Mouse (Mus musculus): ENCODE data around the gene Iqsec1. TPM values are rescaled to one million over a fixed set of nuclear protein-coding genes. Genes with fewer than 3 reads are reported as not detected.

Iqsec1 gene
- polyA plus RNA-seq, 1 experiment = 46.1 TPM

DNA sequence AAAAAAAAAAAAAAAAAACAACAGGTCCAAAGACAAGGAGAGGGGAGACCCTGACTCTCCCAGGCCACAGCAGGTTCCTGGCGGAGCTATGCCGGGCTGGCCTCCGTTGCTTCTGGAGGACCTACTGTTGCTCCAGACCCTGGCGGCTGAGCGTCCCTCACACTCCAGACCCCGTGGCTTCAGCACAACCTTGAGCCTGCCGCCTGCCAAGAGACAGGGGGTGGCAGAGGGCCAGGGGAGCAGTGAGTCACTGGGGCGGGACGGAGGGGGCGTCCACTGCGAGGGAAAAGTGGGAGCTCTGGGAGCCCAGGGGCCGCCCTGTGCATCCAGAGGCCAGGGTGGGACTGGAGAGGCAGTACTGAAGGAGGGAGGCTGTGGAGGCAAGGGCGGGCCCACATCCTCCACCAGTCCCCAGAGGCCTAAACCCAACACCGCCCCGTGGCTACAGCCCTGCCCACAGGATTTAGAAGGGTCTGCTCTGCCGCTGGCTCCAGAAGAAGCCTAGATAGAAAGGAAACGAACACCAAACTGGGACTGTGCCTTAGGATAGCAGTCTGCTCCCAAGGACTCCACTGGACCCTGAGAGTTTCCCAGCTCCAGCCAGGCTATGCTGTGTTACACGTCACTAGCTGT, 224.4 kb downstream of the Iqsec1 start:
- Histone ChIP-seq H3K36me3 (ENCODE audit: control insufficient read depth, insufficient read depth, low read length) (no peaks in the 10 kb centered on the region), H3K27ac (ENCODE audit: insufficient read depth, low read depth, low read length) (peak overlapping the region; percentile 26), H3K4me1 (ENCODE audit: control insufficient read depth, insufficient read depth, insufficient read length, low read length) (no peaks in the 10 kb centered on the region; the same call in 1 of the 2 replicates), H3K27me3 (ENCODE audit: control insufficient read depth, insufficient read depth, low read length) (no peaks in the 10 kb centered on the region), H3K4me3 (ENCODE audit: low read depth, low read length) (peak overlapping the region; percentile 48)
- 55% methylated on average over 18 of the region's 18 CpGs for WGBS
- TF ChIP-seq CTCF (IDR thresholded peaks at IDR 0.05; ENCODE audit: extremely low read depth, insufficient read length, insufficient replicate concordance, low read depth, low read length) = no peak
- no peak for TF ChIP-seq POLR2A (IDR thresholded peaks at IDR 0.05; ENCODE audit: low read depth, low read length)

DNA sequence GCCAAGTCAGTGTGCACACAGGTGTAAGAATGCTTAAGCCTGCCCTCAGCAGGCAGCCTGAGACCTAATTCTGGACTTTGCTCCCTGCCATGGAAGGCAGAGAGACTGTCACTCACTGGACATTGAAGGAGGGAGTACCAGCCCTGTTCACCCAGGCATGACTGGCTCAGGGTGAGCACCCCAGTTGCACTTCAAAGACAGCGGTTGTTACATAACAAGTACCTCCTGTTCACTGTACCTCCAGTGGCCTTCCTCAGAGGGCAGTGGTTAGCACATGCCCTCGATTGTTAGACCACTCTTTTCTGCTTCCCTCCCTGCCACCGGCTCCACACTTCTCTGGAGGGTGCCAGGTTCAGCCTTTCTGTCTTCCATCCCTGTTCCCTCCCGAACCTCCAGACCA, 225.2 kb downstream of the Iqsec1 start:
- Histone ChIP-seq H3K36me3 (ENCODE audit: control insufficient read depth, insufficient read depth, low read length) (no peaks in the 10 kb centered on the region), H3K4me1 (ENCODE audit: control insufficient read depth, insufficient read depth, insufficient read length, low read length) (no peaks in the 10 kb centered on the region; the same call in 1 of the 2 replicates), H3K27ac (ENCODE audit: insufficient read depth, low read depth, low read length) (no peak overlapping the region; the same call in 1 of the 2 replicates), H3K4me3 (ENCODE audit: low read depth, low read length) (peak overlapping the region; percentile 48), H3K27me3 (ENCODE audit: control insufficient read depth, insufficient read depth, low read length) (no peaks in the 10 kb centered on the region)
- WGBS = 71% methylated on average over 4 of the region's 4 CpGs
- no peak for TF ChIP-seq CTCF (IDR thresholded peaks at IDR 0.05; ENCODE audit: extremely low read depth, insufficient read length, insufficient replicate concordance, low read depth, low read length)
- TF ChIP-seq POLR2A (IDR thresholded peaks at IDR 0.05; ENCODE audit: low read depth, low read length) = no peak

DNA sequence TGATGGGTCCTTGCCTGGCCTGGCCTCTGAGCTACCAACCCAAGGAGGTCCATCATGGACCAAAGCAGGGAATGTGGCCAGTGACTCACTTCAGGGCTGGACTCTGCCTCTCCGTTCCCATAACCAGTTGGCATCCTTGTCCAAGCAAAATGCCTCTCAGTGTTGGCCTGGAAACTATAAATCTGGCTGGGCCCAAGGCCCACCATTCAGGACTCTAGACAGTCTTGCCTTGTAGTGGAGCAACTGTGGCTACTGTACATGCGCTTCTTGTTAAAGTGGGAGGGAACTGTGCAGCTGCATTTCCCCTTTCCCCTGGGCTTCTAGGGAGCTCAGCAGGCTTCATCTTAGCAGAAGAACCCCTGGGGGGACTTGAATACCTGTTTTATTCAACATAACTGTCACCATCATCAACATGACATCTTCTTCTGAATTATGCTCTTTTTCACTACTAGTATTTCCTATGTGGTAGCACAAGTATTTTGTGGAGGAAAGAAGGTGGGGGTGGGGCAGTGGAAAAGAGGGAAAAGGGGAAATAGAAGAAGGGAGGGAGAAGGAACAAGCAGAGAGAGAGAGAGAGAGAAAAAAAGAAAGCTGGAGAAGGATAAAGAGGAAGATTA, 226.3 kb downstream of the Iqsec1 start:
- Histone ChIP-seq H3K4me1 (ENCODE audit: control insufficient read depth, insufficient read depth, insufficient read length, low read length) (peaks cover 3% of the 10 kb centered on the region; the same call in 1 of the 2 replicates), H3K36me3 (ENCODE audit: control insufficient read depth, insufficient read depth, low read length) (no peaks in the 10 kb centered on the region), H3K4me3 (ENCODE audit: low read depth, low read length) (no peak overlapping the region), H3K27me3 (ENCODE audit: control insufficient read depth, insufficient read depth, low read length) (no peaks in the 10 kb centered on the region), H3K27ac (ENCODE audit: insufficient read depth, low read depth, low read length) (no peak overlapping the region)
- WGBS = 93% methylated on average over 2 of the region's 2 CpGs
- no peak for TF ChIP-seq CTCF (IDR thresholded peaks at IDR 0.05; ENCODE audit: extremely low read depth, insufficient read length, insufficient replicate concordance, low read depth, low read length)
- no peak for TF ChIP-seq POLR2A (IDR thresholded peaks at IDR 0.05; ENCODE audit: low read depth, low read length)

DNA sequence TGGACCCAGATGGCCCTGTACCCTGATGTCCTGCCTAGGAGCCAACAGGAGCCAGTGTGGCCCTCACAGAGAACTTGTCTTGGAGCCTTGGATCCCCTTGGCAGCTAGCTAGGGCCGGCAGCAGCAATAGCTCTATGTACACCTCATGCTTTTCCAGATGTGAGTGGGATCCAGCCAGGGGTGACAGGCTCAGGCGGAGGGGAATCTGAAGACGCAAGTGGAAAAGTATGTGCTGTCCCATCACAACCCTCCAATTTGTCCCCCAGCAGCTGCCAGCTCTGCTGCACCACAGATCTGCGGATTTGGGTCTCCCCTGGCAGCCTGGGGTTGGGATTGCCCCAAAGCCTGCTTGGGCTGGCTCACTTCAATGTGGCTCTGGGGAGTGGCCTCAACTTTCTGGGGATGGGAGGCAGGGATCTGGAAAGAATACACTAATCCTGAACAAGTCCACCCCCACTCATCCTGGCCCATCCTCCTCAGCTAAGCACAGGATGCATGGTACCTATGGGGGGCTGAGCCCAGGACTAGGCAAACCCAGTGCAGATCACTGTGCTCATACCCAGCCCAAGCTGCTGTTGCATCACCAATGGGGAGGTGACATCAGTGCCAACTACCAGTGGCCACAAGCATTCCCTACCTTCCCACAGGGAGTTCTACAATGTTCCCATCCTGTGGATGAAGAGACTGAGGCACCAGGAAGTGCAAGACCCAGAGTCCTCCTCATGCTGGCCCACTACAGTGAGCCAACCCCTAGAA, 227.0 kb downstream of the Iqsec1 start:
- Histone ChIP-seq H3K36me3 (ENCODE audit: control insufficient read depth, insufficient read depth, low read length) (no peaks in the 10 kb centered on the region), H3K4me3 (ENCODE audit: low read depth, low read length) (no peak overlapping the region), H3K27ac (ENCODE audit: insufficient read depth, low read depth, low read length) (no peak overlapping the region)

DNA sequence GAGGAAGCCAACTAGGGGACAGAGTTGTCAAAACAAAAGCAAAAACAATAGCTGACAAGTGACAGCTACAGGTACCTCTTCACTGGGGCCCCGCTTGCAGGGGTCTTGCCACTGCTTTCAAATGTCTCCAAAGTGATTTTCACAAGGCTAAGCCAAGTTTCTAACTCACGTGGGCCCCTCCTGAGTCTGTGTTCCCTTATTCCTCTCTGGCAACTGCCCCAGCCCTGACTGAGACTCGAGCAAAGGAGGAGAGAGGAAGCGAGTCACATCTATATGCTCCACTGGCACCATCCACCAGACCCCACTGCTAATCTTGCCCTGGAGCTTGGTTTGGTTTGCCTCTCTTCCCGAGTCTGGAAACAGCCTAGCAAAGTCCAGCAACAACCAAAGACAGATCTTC, 227.6 kb downstream of the Iqsec1 start:
- H3K4me3 ChIP-seq (ENCODE audit: low read depth, low read length) = no peak overlapping the region
- TF ChIP-seq CTCF (IDR thresholded peaks at IDR 0.05; ENCODE audit: extremely low read depth, insufficient read length, insufficient replicate concordance, low read depth, low read length) (no peak), POLR2A (IDR thresholded peaks at IDR 0.05; ENCODE audit: low read depth, low read length) (no peak)
- H3K4me1 ChIP-seq (ENCODE audit: control insufficient read depth, insufficient read depth, insufficient read length, low read length) = peaks cover 3% of the 10 kb centered on the region; the same call in 1 of the 2 replicates
- H3K36me3 ChIP-seq (ENCODE audit: control insufficient read depth, insufficient read depth, low read length) = no peaks in the 10 kb centered on the region
- H3K27ac ChIP-seq (ENCODE audit: insufficient read depth, low read depth, low read length) = no peak overlapping the region
- H3K27me3 ChIP-seq (ENCODE audit: control insufficient read depth, insufficient read depth, low read length) = no peaks in the 10 kb centered on the region
- WGBS = 67% methylated on average over 5 of the region's 5 CpGs

More for the DNA sequence above, 227.0 kb downstream of the Iqsec1 start:
- WGBS = 94% methylated on average over 4 of the region's 4 CpGs
- TF ChIP-seq CTCF (IDR thresholded peaks at IDR 0.05; ENCODE audit: extremely low read depth, insufficient read length, insufficient replicate concordance, low read depth, low read length) = no peak
- no peak for TF ChIP-seq POLR2A (IDR thresholded peaks at IDR 0.05; ENCODE audit: low read depth, low read length)
- Histone ChIP-seq H3K27me3 (ENCODE audit: control insufficient read depth, insufficient read depth, low read length) (no peaks in the 10 kb centered on the region), H3K4me1 (ENCODE audit: control insufficient read depth, insufficient read depth, insufficient read length, low read length) (peaks cover 3% of the 10 kb centered on the region; the same call in 1 of the 2 replicates)

DNA sequence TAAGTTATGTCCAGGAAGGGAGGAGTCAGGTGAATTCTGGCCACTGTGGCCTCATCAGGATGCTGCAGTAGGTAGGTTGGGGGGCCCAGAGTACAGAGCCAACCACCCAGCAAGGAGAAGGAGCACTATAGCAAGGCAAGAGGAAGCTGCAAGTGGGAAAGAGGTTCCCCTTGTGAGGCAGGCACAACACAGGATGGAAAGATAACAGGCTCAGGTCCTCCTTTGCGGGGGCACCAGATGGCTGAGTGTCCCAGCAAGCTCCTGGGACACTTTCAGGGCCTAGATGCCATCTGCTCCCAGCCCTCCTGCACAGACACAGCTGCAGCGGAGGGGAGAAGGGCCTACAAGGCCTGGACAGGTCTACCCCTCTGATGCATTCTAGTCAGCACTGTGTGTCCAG, 228.7 kb downstream of the Iqsec1 start:
- TF ChIP-seq POLR2A (IDR thresholded peaks at IDR 0.05; ENCODE audit: low read depth, low read length) (no peak), CTCF (IDR thresholded peaks at IDR 0.05; ENCODE audit: extremely low read depth, insufficient read length, insufficient replicate concordance, low read depth, low read length) (no peak)
- WGBS = 76% methylated on average over 2 of the region's 2 CpGs
- no peak overlapping the region for H3K27ac ChIP-seq (ENCODE audit: insufficient read depth, low read depth, low read length)

DNA sequence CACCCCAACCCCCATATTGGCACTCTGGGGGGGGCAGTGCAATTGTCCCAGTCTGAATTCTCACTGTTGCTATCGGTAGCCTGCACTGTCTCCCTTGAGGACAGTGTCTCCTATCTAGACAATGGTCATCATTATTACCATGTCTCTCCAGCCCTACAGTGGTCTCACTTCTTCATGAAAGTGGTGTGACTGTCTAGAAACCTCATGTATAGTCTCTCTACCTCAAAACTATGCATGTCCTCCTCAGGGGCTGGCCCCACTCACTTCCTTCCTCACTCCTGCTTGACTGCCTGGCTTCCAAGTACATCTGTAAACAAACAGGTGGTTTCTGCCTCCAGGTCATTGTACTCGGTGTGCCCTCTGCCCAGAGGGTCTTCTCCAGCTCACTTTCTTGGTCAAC, 230.3 kb downstream of the Iqsec1 start:
- Histone ChIP-seq H3K27me3 (ENCODE audit: control insufficient read depth, insufficient read depth, low read length) (no peaks in the 10 kb centered on the region), H3K36me3 (ENCODE audit: control insufficient read depth, insufficient read depth, low read length) (no peaks in the 10 kb centered on the region), H3K4me3 (ENCODE audit: low read depth, low read length) (no peak overlapping the region), H3K27ac (ENCODE audit: insufficient read depth, low read depth, low read length) (no peak overlapping the region; the same call in 1 of the 2 replicates), H3K4me1 (ENCODE audit: control insufficient read depth, insufficient read depth, insufficient read length, low read length) (peaks cover 5% of the 10 kb centered on the region)
- TF ChIP-seq CTCF (IDR thresholded peaks at IDR 0.05; ENCODE audit: extremely low read depth, insufficient read length, insufficient replicate concordance, low read depth, low read length) (no peak), POLR2A (IDR thresholded peaks at IDR 0.05; ENCODE audit: low read depth, low read length) (no peak)
- WGBS = 76% methylated on average over 2 of the region's 2 CpGs

More for the DNA sequence above, 228.7 kb downstream of the Iqsec1 start:
- Histone ChIP-seq H3K36me3 (ENCODE audit: control insufficient read depth, insufficient read depth, low read length) (no peaks in the 10 kb centered on the region), H3K4me3 (ENCODE audit: low read depth, low read length) (no peak overlapping the region), H3K27me3 (ENCODE audit: control insufficient read depth, insufficient read depth, low read length) (no peaks in the 10 kb centered on the region), H3K4me1 (ENCODE audit: control insufficient read depth, insufficient read depth, insufficient read length, low read length) (peaks cover 5% of the 10 kb centered on the region)
